In the genomic region with DNA sequence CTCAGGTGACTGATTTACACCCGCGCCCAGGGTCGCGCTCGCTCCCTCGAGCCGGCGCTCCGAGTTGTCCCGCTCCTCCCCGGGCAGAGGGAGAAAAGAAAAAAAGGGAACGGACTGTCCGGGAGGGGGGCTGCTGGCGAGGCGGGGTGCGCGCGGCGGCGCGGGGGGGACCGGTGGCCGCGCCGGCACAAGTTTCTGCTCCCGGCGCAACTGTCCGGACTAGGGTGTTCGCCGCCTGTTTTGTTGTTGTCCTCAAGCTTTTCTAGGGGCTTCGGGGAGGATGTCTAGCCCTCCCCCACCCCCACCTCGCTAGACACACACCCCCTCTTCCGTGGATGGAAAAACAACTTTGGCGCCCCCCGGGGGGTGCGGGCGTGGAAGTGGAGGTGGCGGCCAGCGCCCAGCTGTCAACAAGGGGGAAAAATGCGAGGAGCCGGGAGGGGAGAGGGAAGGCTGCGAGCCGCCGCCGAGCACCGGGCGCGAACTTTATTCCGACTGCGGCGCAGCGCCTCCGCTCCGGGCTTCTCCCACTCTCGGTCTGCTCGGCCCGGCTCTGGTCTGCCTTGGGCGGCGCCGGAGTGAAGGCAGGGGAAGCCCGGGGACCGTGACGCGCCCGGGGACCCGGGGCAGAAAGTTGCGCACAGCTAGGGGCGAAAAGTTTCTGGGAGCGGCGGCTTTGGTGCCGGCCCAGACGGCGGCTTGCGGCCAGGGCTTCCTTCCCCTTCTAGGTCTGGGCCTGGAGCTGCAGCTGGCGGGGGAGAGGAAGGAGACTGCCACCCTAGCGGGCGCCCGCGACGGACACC, we compare ENCODE assay signal across 8 mouse cellular contexts. TPM values are rescaled to one million over a fixed set of nuclear protein-coding genes. Genes with fewer than 3 reads are reported as not detected.
DNase-seq lines count a peak whose midpoint lies in the region; ATAC-seq and TF ChIP-seq lines count a peak whose summit lies in the region.

A gene (minus strand): TSS at position 105 of the 803 bp plus-strand sequence.

- H3K4me3 ChIP-seq in intestine, embryonic 15.5 days (replicated peaks): peak within 1 kb of the TSS; percentile 70
- peak within 1 kb of the TSS; percentile 40 to 49 for H3K4me3 ChIP-seq in liver, embryonic 14.5 days (ENCODE audit: insufficient read depth in 1 of 2, low read depth in 2 of 2, low read length in 2 of 2)
- peak within 1 kb of the TSS; percentile 69 for H3K4me3 ChIP-seq in neural tube, embryonic 13.5 days

- peak; percentile 20 for DNase-seq in left cerebral cortex, postnatal 4 days
- DNase-seq in left cerebral cortex, postnatal 25 days (ENCODE audit: low spot score in 2 of 2): no peak
- peak; percentile 52 to 66 for DNase-seq in gastrocnemius, postnatal 4 days (ENCODE audit: low spot score in 2 of 2)
- DNase-seq in liver, embryonic 14.5 days (ENCODE audit: low read depth in 3 of 3, low spot score in 3 of 3): no peak

- H3K27me3 ChIP-seq in intestine, embryonic 15.5 days (replicated peaks): peaks cover 7% of the 10 kb centered on the region; the same call in 1 of the 2 replicates
- peaks cover 47% of the 10 kb centered on the region for H3K27me3 ChIP-seq in liver, embryonic 14.5 days (ENCODE audit: control insufficient read depth, insufficient read depth, low read length)
- peaks cover 72% of the 10 kb centered on the region for H3K27me3 ChIP-seq in neural tube, embryonic 13.5 days

- no peaks in the 10 kb centered on the region; the same call in 1 of the 2 replicates for H3K4me1 ChIP-seq in intestine, embryonic 15.5 days (replicated peaks)
- H3K4me1 ChIP-seq in liver, embryonic 14.5 days (replicated peaks; ENCODE audit: control insufficient read depth in 2 of 2, insufficient read depth in 2 of 2, low read length in 1 of 2): no peaks in the 10 kb centered on the region
- peaks cover 22% of the 10 kb centered on the region for H3K4me1 ChIP-seq in neural tube, embryonic 13.5 days (replicated peaks)

- peak within 1 kb of the TSS; percentile 92 for H3K27ac ChIP-seq in intestine, embryonic 15.5 days
- H3K27ac ChIP-seq in liver, embryonic 14.5 days: no peak within 1 kb of the TSS
- peak within 1 kb of the TSS; percentile 72 for H3K27ac ChIP-seq in neural tube, embryonic 13.5 days (replicated peaks)

- no peaks in the 10 kb centered on the region for H3K36me3 ChIP-seq in intestine, embryonic 15.5 days
- no peaks in the 10 kb centered on the region for H3K36me3 ChIP-seq in liver, embryonic 14.5 days (replicated peaks; ENCODE audit: control insufficient read depth, insufficient read depth, low read depth)
- H3K36me3 ChIP-seq in neural tube, embryonic 13.5 days: no peaks in the 10 kb centered on the region

- WGBS in intestine, embryonic 15.5 days: under 1% methylated on average over 74 of the region's 80 CpGs
- 1% methylated on average over 72 of the region's 80 CpGs for WGBS in liver, embryonic 14.5 days (ENCODE audit: insufficient replicate concordance)
- under 1% methylated on average over 78 of the region's 80 CpGs for WGBS in neural tube, embryonic 13.5 days

- peak within 1 kb of the TSS; percentile 71 for H3K9ac ChIP-seq in intestine, embryonic 15.5 days
- no peak within 1 kb of the TSS for H3K9ac ChIP-seq in liver, embryonic 14.5 days (replicated peaks)
- H3K9ac ChIP-seq in neural tube, embryonic 13.5 days: peak within 1 kb of the TSS; percentile 74

- TF ChIP-seq CTCF in liver, embryonic 14.5 days (IDR thresholded peaks at IDR 0.05; ENCODE audit: low read depth): no peak

- H3K9me3 ChIP-seq in intestine, embryonic 15.5 days: no peaks in the 10 kb centered on the region
- H3K9me3 ChIP-seq in liver, embryonic 14.5 days (ENCODE audit: control insufficient read depth, low read length): no peaks in the 10 kb centered on the region
- H3K9me3 ChIP-seq in neural tube, embryonic 13.5 days: no peaks in the 10 kb centered on the region

- intact Hi-C loops in left cerebral cortex, postnatal 4 days (cut with DNase I): loop anchor here (5.0 kb wide), 1 partner anchor 478 kb away; no protein-coding TSS in a partner anchor
- intact Hi-C loops in left cerebral cortex, postnatal 25 days (cut with DNase I): no loop called here

- TF ChIP-seq EP300 in liver, embryonic 14.5 days (IDR thresholded peaks at IDR 0.05; ENCODE audit: low read depth): no peak

- H3K4me2 ChIP-seq in intestine, embryonic 15.5 days (replicated peaks): peak within 1 kb of the TSS; percentile 91
- peak within 1 kb of the TSS; percentile 50 for H3K4me2 ChIP-seq in liver, embryonic 14.5 days (ENCODE audit: low read depth)
- peak within 1 kb of the TSS; percentile 98 for H3K4me2 ChIP-seq in neural tube, embryonic 13.5 days

- ATAC-seq in common myeloid progenitor, adult 5-6 weeks (replicated peaks; ENCODE audit: low read depth, poor library complexity, severe bottlenecking): peak; percentile 94
- peak; percentile 79 for ATAC-seq in intestine, embryonic 15.5 days
- peak; percentile 21; the same call in 1 of the 2 replicates for ATAC-seq in liver, embryonic 14.5 days (ENCODE audit: insufficient read depth)
- ATAC-seq in neural tube, embryonic 13.5 days (ENCODE audit: low read depth): peak; percentile 77
- no peak for ATAC-seq in monocyte, adult 5-6 weeks (replicated peaks; ENCODE audit: insufficient number of reproducible peaks, low FRiP score, low TSS enrichment, poor library complexity, severe bottlenecking)

RNA-seq across cellular contexts. Expression of the gene that starts here (rescaled TPM):
- 1 to 10 TPM; 3.4 to 5.3 TPM for total RNA-seq in left cerebral cortex, postnatal 4 days (2021)
- 1 to 10 TPM; 1.6 to 2.3 TPM for total RNA-seq in left cerebral cortex, postnatal 25 days (2021)
- total RNA-seq in common myeloid progenitor, adult 5-6 weeks (2017): not detected in 2 replicates
- total RNA-seq in gastrocnemius, postnatal 4 days (2021): 10 to 100 TPM; 15.5 to 17.2 TPM
- 16.3 and 18.0 TPM in 2 replicates for polyA plus RNA-seq in intestine, embryonic 15.5 days (2015; fragmentation: Nextera tagmentation; extraction: Ambion mirVana)
- polyA plus RNA-seq in liver, embryonic 14.5 days (2012; rRNA removed): 0.17 TPM in 2 replicates
- 0.46 TPM in 1 of 2 replicates, not detected in the other for polyA plus RNA-seq in liver, embryonic 14.5 days (2014; fragmentation: Nextera tagmentation; extraction: Ambion mirVana)
- 17.1 and 22.9 TPM in 2 replicates for polyA plus RNA-seq in neural tube, embryonic 13.5 days (2015; fragmentation: Nextera tagmentation; extraction: Ambion mirVana)
- total RNA-seq in monocyte, adult 5-6 weeks (2017): 0.48 TPM in 1 of 3 replicates, not detected in the others

Comparison
In these comparisons a context has a peak if more than half of its experiments do, and no peak if none do; other contexts are left out.
1. RNA of the gene that starts here (polyA plus RNA-seq): 17.1 to 22.9 TPM in neural tube, embryonic 13.5 days and 16.3 to 18.0 TPM in intestine, embryonic 15.5 days; 0.17 to 0.46 TPM in liver, embryonic 14.5 days; every median in the first group is over 10 times any median in the second.
2. DNase-seq: peak in left cerebral cortex, postnatal 4 days (single experiment) and gastrocnemius, postnatal 4 days (2 of 2); none in left cerebral cortex, postnatal 25 days (0 of 2) and liver, embryonic 14.5 days (0 of 3).
3. Peak in ATAC-seq in common myeloid progenitor, adult 5-6 weeks; RNA of the gene not detected or under 1 TPM.
4. Peak in ATAC-seq, H3K4me3 ChIP-seq and H3K4me2 ChIP-seq in liver, embryonic 14.5 days; RNA of the gene not detected or under 1 TPM.
5. Peak in every context shown above with its lines, with median percentiles within 50 percentile points of each other: H3K4me2 ChIP-seq and H3K4me3 ChIP-seq.